Mouse (Mus musculus) heart, adult 2 months (tissue): ENCODE data around the gene Serinc4.

Experiments used
- CTCF ChIP-seq: fragments of 200-600 bp; IDR thresholded peaks from 2 replicates; pipeline ENCODE4 v1.8.1; 2022; ENCODE audit warnings: antibody characterized with exemption, mild to moderate bottlenecking, moderate library complexity
- POLR2A ChIP-seq: fragments of 200-500 bp; IDR thresholded peaks from 2 replicates; pipeline ENCODE4 v1.6.1; 2011; ENCODE audit warnings: mild to moderate bottlenecking, low read depth, low read length, control low read depth; ENCODE audit not compliant: insufficient read depth

- no peak for TF ChIP-seq POLR2A
- no peak for TF ChIP-seq CTCF
These were observed 38.1 kb downstream of the Serinc4 start for GRCm38 (mm10) chr2:121418476-121418875.
